Mouse (Mus musculus) midbrain, embryonic 11.5 days (tissue): ENCODE results near the gene Catip. TPM values are rescaled to one million over a fixed set of nuclear protein-coding genes. Genes with fewer than 3 reads are reported as not detected.

ENCODE experiments used
- ATAC-seq: fragments of 200-750 bp; cut with Nextera tagmentation; 2 replicates; pipeline ENCODE4 v1.8.0; 2017; ENCODE audit warnings: moderate TSS enrichment, moderate library complexity; ENCODE audit not compliant: low FRiP score
- DNase-seq: peaks from one replicate; pipeline ENCODE4 v3.0.0; 2015; ENCODE audit warnings: low spot score; ENCODE audit errors: missing footprints
- H3K27ac ChIP-seq: fragments of 300-500 bp; sonication (generic); 2 replicates; pipeline ENCODE4 v1.5.1; 2014; ENCODE audit warnings: low read depth, low read length
- H3K27me3 ChIP-seq: fragments of 300-500 bp; sonication (generic); 2 replicates; pipeline ENCODE4 v1.6.1; 2014; ENCODE audit warnings: mild to moderate bottlenecking, low read length, moderate library complexity, mixed read lengths; ENCODE audit not compliant: control insufficient read depth, insufficient read depth
- H3K36me3 ChIP-seq: fragments of 300-500 bp; sonication (generic); 2 replicates; pipeline ENCODE4 v1.6.1; 2014; ENCODE audit warnings: mild to moderate bottlenecking, low read length, moderate library complexity, mixed read lengths; ENCODE audit not compliant: control insufficient read depth, insufficient read depth
- H3K4me1 ChIP-seq: fragments of 300-500 bp; sonication (generic); 2 replicates; pipeline ENCODE4 v1.6.1; 2014; ENCODE audit warnings: low read length; ENCODE audit not compliant: control insufficient read depth, insufficient read depth
- H3K4me2 ChIP-seq: fragments of 300-500 bp; sonication (generic); 2 replicates; pipeline ENCODE4 v1.6.1; 2014; ENCODE audit warnings: mild to moderate bottlenecking, moderate library complexity
- H3K4me3 ChIP-seq: fragments of 300-500 bp; sonication (generic); 2 replicates; pipeline ENCODE4 v1.5.1; 2014; ENCODE audit warnings: low read depth, low read length
- H3K9ac ChIP-seq: fragments of 300-500 bp; sonication (generic); 2 replicates; pipeline ENCODE4 v1.6.1; 2014; ENCODE audit warnings: low read length
- H3K9me3 ChIP-seq: fragments of 300-500 bp; sonication (generic); 2 replicates; pipeline ENCODE4 v1.6.1; 2016; ENCODE audit warnings: low read length; ENCODE audit not compliant: control insufficient read depth
- WGBS: fragments of 180-500 bp; shearing (Covaris S2); extraction: QIAGEN DNeasy Blood & Tissue Kit; methylation state at CpG from one replicate; pipeline ENCODE4 v1.1.7; 2014; 5-methylcytosine and 5-hydroxymethylcytosine counted together
- polyA plus RNA-seq: library from polyadenylated mRNA; unstranded; fragments of >200 nt; fragmentation: Nextera tagmentation; extraction: Ambion mirVana; gene quantifications from 2 replicates; pipeline ENCODE4 v1.2.1, GENCODE M21; 2014

The Catip gene
- polyA plus RNA-seq, 1 experiment from 2014 or later = 0.05 TPM

DNA sequence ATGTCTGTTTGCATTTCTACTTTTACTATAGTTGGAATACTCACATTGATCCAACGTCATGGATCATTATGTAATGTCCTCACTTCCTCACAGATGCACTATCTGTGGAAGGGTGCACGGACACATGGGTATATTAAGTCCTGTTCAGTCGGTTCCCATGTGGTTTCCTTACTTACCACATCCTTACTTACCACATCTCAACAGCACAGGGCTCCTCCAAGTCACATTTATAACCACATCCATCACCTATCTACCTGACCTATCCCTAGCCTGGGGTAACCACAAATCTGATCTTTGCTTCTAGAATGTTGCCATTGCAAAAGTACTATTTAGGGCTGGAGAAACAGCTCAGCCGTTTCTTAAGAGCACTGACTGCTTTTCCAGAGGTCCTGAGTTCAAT is 11.5 kb downstream of the Catip start:
- ATAC-seq = no peak
- 79% methylated on average over 4 of the region's 4 CpGs for WGBS
- H3K36me3 ChIP-seq = no peaks in the 10 kb centered on the region

DNA sequence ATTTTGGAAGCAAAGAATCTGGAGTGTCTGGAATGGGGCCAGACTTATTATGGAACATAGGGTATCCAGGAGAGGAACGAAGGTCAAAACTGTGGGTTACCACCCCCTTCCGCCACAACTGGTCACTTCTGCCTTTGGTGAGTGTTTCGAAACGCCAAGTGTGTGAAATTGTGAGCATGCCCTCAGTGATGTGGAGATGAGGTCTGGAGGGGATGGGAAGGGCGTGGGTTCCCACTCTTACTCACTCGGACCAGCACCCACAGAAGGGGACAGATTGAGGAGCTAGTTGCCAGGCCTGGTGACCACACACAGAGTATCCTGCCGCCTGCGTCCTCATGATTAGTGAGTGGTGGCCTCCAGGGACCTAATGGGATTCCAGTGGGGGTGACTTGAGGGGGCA is 13.1 kb downstream of the Catip start, which contains the start of gene Slc11a1:
TSS of gene Slc11a1 (plus strand) at position 216 of the 400 bp plus-strand sequence.
- Histone ChIP-seq H3K4me1 (peaks cover 2% of the 10 kb centered on the region; the same call in 1 of the 2 replicates), H3K36me3 (no peaks in the 10 kb centered on the region)

More for the DNA sequence above, 11.5 kb downstream of the Catip start:
- H3K9ac ChIP-seq = no peak overlapping the region
- H3K9me3 ChIP-seq = no peaks in the 10 kb centered on the region
- no peak overlapping the region for H3K27ac ChIP-seq
- no peak for DNase-seq
- H3K4me1 ChIP-seq = peaks cover 2% of the 10 kb centered on the region; the same call in 1 of the 2 replicates
- H3K4me2 ChIP-seq = no peak overlapping the region
- no peak overlapping the region for H3K4me3 ChIP-seq
- H3K27me3 ChIP-seq = no peaks in the 10 kb centered on the region

DNA sequence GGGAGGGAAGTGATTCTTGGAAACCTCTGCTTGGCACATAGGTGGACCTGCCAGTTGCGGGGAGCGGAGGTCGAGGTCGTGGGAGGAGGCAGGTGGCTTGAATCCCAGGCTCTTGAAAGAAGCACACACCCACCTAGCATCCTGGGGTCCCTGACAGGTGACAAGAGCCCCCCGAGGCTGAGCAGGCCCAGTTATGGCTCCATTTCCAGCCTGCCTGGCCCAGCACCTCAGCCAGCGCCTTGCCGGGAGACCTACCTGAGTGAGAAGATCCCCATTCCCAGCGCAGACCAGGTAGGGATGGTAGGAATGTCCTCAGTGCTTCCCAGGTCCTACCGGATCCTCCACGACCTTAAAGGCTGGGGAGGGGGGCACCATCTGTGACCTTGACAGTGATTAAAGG is 13.7 kb downstream of the Catip start:
- no peak overlapping the region for H3K27ac ChIP-seq
- no peaks in the 10 kb centered on the region for H3K36me3 ChIP-seq
- H3K9ac ChIP-seq = no peak overlapping the region
- H3K4me1 ChIP-seq = peaks cover 2% of the 10 kb centered on the region; the same call in 1 of the 2 replicates
- WGBS = 82% methylated on average over 10 of the region's 10 CpGs
- DNase-seq = no peak
- no peak overlapping the region for H3K4me3 ChIP-seq
- no peak for ATAC-seq
- no peaks in the 10 kb centered on the region for H3K27me3 ChIP-seq
- H3K9me3 ChIP-seq = no peaks in the 10 kb centered on the region
- H3K4me2 ChIP-seq = no peak overlapping the region

More for the DNA sequence above, 13.1 kb downstream of the Catip start, which contains the start of gene Slc11a1:
- DNase-seq = no peak
- Histone ChIP-seq H3K27ac (no peak within 1 kb of the TSS), H3K4me3 (no peak within 1 kb of the TSS), H3K9ac (no peak within 1 kb of the TSS), H3K9me3 (no peaks in the 10 kb centered on the region), H3K27me3 (no peaks in the 10 kb centered on the region), H3K4me2 (no peak within 1 kb of the TSS)
- 76% methylated on average over 8 of the region's 8 CpGs for WGBS
- ATAC-seq = no peak

DNA sequence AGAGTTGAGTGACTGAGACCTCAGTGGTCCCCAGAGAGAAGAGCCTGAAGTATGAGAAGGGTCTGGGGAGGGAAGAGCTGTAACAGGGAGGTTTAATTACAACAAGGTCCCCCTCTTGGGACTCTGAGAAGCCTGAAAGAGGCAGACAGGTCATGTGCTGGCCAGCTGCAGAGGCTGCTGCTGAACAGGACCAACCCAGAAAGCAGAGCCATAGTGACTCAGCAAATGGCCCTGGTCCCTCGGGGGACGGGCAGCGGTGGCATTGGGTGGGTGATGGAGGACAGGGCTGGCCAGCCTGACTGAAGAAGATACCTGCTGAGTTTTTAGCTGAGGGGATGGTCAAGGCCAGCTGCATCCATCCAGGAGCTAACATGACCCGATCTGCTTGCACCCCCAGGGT is 14.5 kb downstream of the Catip start:
- ATAC-seq (no peak), DNase-seq (no peak)
- 85% methylated on average over 4 of the region's 4 CpGs for WGBS
- Histone ChIP-seq H3K4me2 (no peak overlapping the region), H3K9ac (no peak overlapping the region), H3K4me1 (peaks cover 2% of the 10 kb centered on the region; the same call in 1 of the 2 replicates), H3K9me3 (no peaks in the 10 kb centered on the region), H3K27me3 (no peaks in the 10 kb centered on the region), H3K27ac (no peak overlapping the region), H3K4me3 (no peak overlapping the region), H3K36me3 (no peaks in the 10 kb centered on the region)

DNA sequence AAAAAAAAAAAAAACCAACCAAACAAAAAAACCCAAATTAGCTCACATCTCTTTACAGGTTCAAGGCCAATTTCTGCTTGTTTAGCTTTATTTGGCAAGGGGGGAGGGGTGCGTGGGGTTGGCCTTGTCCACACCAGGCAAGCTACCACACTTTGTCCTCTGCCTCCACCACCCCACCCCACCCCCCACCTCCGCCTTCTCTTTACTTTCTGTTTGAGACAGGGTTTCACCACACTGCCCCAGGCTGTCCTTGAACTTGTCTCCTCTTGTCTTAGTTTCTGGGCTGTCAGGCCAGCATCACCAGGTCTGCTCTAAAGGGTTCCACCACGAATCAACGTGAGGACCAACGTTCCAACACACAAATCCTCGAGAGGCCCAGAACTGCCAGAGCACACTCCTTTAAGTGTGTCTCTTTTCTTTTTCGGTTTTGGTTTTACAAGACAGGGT is 17.2 kb downstream of the Catip start:
- Histone ChIP-seq H3K4me1 (peaks cover 2% of the 10 kb centered on the region; the same call in 1 of the 2 replicates), H3K4me3 (no peak overlapping the region), H3K4me2 (no peak overlapping the region), H3K27me3 (no peaks in the 10 kb centered on the region), H3K9ac (no peak overlapping the region), H3K9me3 (no peaks in the 10 kb centered on the region), H3K36me3 (no peaks in the 10 kb centered on the region), H3K27ac (no peak overlapping the region)
- 84% methylated on average over 7 of the region's 7 CpGs for WGBS
- DNase-seq (no peak), ATAC-seq (no peak)

DNA sequence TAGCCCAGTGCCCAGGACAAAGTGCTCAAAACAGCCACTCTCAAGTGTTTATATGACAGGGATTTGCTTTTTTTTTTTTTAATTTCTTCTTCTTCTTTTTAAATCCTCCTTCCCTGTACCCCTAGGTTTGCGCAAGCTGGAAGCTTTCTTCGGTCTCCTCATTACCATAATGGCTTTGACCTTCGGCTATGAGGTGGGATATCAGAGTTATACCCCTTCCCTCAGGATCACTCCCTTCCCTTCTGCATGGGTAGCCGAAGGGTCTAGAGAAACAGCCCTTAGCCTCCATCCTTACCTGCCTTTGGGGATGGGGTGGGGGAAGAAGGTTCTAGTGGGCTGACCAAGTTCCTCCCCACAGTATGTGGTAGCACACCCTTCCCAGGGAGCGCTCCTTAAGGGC is 18.6 kb downstream of the Catip start:
- no peak for ATAC-seq
- H3K4me3 ChIP-seq = no peak overlapping the region

DNA sequence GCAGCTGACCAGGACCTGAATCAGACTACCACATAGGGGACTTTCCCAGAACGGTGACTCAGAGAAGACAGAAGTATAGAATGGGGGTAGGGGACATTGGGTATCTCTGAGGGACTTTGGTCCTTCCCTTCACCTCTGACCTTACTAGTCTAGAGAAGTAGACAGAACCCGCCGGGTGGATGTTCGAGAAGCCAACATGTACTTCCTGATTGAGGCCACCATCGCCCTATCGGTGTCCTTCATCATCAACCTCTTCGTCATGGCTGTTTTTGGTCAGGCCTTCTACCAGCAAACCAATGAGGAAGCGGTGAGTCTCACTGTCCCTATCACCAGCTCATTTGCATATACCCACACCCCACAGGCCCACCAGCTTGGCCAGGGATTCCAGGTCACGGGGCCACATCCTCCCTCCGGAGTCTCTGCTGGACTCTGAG is 19.7 kb downstream of the Catip start:
- no peak overlapping the region for H3K27ac ChIP-seq
- H3K9me3 ChIP-seq = no peaks in the 10 kb centered on the region
- peaks cover 2% of the 10 kb centered on the region; the same call in 1 of the 2 replicates for H3K4me1 ChIP-seq
- WGBS = 90% methylated on average over 10 of the region's 10 CpGs
- ATAC-seq = no peak
- H3K9ac ChIP-seq = no peak overlapping the region
- no peaks in the 10 kb centered on the region for H3K27me3 ChIP-seq
- no peak overlapping the region for H3K4me2 ChIP-seq
- no peaks in the 10 kb centered on the region for H3K36me3 ChIP-seq
- no peak for DNase-seq
- no peak overlapping the region for H3K4me3 ChIP-seq

More for the DNA sequence above, 18.6 kb downstream of the Catip start:
- DNase-seq = no peak
- H3K4me2 ChIP-seq = no peak overlapping the region
- no peaks in the 10 kb centered on the region for H3K9me3 ChIP-seq
- H3K4me1 ChIP-seq = peaks cover 2% of the 10 kb centered on the region; the same call in 1 of the 2 replicates
- no peak overlapping the region for H3K27ac ChIP-seq
- WGBS = 86% methylated on average over 5 of the region's 5 CpGs
- H3K27me3 ChIP-seq = no peaks in the 10 kb centered on the region
- H3K9ac ChIP-seq = no peak overlapping the region
- no peaks in the 10 kb centered on the region for H3K36me3 ChIP-seq

DNA sequence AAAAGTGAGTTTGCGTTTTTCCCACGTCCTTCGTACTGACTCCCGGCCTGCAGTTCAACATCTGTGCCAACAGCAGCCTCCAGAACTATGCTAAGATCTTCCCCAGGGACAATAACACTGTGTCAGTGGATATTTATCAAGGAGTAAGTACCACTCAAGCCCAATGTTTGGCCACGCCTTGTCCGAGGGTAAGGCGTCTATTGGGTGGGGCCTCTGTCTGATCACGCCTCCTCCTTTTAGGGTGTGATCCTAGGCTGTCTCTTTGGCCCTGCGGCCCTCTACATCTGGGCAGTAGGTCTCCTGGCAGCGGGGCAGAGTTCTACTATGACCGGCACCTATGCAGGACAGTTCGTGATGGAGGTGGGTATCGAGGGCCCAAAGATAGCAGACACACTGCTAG is 21.5 kb downstream of the Catip start:
- no peaks in the 10 kb centered on the region for H3K9me3 ChIP-seq
- 86% methylated on average over 13 of the region's 13 CpGs for WGBS
- no peak for DNase-seq
- ATAC-seq = no peak
- H3K4me3 ChIP-seq = no peak overlapping the region
- no peak overlapping the region for H3K4me2 ChIP-seq
- no peaks in the 10 kb centered on the region for H3K36me3 ChIP-seq
- peaks cover 4% of the 10 kb centered on the region; the same call in 1 of the 2 replicates for H3K4me1 ChIP-seq
- H3K27ac ChIP-seq = no peak overlapping the region
- no peaks in the 10 kb centered on the region for H3K27me3 ChIP-seq
- H3K9ac ChIP-seq = no peak overlapping the region

DNA sequence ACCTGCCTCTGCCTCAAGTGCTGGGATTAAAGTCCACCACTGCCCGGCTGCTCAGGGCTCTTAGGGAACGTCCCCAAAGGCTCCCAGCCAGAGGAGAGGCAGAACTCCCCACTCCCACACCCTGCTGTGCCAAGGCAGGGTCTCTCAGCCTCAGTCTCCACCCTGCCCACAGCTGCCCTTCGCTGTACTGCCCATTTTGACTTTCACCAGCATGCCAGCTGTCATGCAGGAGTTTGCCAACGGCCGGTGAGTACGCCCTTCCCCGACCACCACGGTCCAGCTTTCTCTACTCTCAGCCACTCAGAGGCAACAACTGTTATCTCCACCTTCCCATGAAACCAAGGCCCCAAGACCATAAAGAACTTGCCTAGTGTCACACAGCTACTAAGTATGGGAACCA is 22.6 kb downstream of the Catip start:
- Histone ChIP-seq H3K9me3 (no peaks in the 10 kb centered on the region), H3K4me3 (no peak overlapping the region), H3K9ac (no peak overlapping the region), H3K27ac (no peak overlapping the region), H3K4me2 (no peak overlapping the region), H3K36me3 (no peaks in the 10 kb centered on the region), H3K27me3 (peaks cover 4% of the 10 kb centered on the region; the same call in 1 of the 2 replicates), H3K4me1 (peaks cover 4% of the 10 kb centered on the region; the same call in 1 of the 2 replicates)
- DNase-seq (no peak), ATAC-seq (no peak)
- 90% methylated on average over 8 of the region's 8 CpGs for WGBS
